In the genomic region with DNA sequence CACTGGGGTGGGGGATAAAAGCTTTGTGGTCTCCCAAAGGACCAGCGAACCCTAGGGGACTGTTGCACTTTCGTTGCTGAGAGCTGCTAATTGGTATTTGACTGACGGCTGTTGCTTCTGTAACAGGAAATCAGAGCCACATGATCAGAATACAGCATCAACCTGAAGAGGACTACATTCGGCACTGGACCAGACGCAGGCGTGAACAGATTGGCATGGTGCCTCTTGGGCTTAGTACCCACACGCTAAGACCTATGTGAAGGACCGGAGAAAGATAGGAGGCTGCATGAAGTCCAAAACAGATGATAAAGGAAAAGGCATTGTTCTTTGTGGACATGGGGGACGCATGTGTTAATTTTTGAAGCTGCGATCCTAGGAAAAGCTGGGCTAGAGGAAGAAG, we compare ENCODE assay signal across 8 mouse cellular contexts. TPM values are rescaled to one million over a fixed set of nuclear protein-coding genes. Genes with fewer than 3 reads are reported as not detected.
A peak's percentile ranks its signal among the peaks of the same experiment; 100 is the strongest.
DNase-seq lines count a peak whose midpoint lies in the region; ATAC-seq lines count a peak whose summit lies in the region.

No protein-coding gene starts in this region.

- H3K9ac ChIP-seq in hindbrain, embryonic 15.5 days = peak overlapping the region; percentile 98
- H3K9ac ChIP-seq in limb, embryonic 15.5 days = no peak overlapping the region

- peaks cover 71% of the 10 kb centered on the region for H3K27me3 ChIP-seq in heart, embryonic 10.5 days (ENCODE audit: insufficient read depth, poor library complexity, severe bottlenecking)
- 0 out of 2 replicates have a peak, but pooled peaks cover 2% of the 10 kb centered on the region for H3K27me3 ChIP-seq in hindbrain, embryonic 15.5 days
- H3K27me3 ChIP-seq in limb, embryonic 15.5 days = peaks cover 38% of the 10 kb centered on the region

- ATAC-seq in hindbrain, embryonic 15.5 days (ENCODE audit: low FRiP score, low read depth) = peak; percentile 63
- no peak for ATAC-seq in limb, embryonic 15.5 days (ENCODE audit: insufficient number of reproducible peaks, low FRiP score, low TSS enrichment, low read depth)

- 29% methylated on average over 10 of the region's 10 CpGs for WGBS in heart, embryonic 10.5 days
- WGBS in hindbrain, embryonic 15.5 days = 8% methylated on average over 10 of the region's 10 CpGs
- 25% methylated on average over 10 of the region's 10 CpGs for WGBS in limb, embryonic 15.5 days

- peak overlapping the region; percentile 86 for H3K4me2 ChIP-seq in hindbrain, embryonic 15.5 days
- H3K4me2 ChIP-seq in limb, embryonic 15.5 days = peak overlapping the region; percentile 97

- peaks cover 19% of the 10 kb centered on the region for H3K4me1 ChIP-seq in heart, embryonic 10.5 days
- peaks cover 40% of the 10 kb centered on the region for H3K4me1 ChIP-seq in hindbrain, embryonic 15.5 days (replicated peaks)
- peaks cover 18% of the 10 kb centered on the region for H3K4me1 ChIP-seq in limb, embryonic 15.5 days

- H3K9me3 ChIP-seq in heart, embryonic 10.5 days = no peaks in the 10 kb centered on the region
- H3K9me3 ChIP-seq in hindbrain, embryonic 15.5 days = no peaks in the 10 kb centered on the region
- H3K9me3 ChIP-seq in limb, embryonic 15.5 days = no peaks in the 10 kb centered on the region

- H3K4me3 ChIP-seq in heart, embryonic 10.5 days = peak overlapping the region; percentile 69
- H3K4me3 ChIP-seq in hindbrain, embryonic 15.5 days = peak overlapping the region; percentile 92
- H3K4me3 ChIP-seq in limb, embryonic 15.5 days = peak overlapping the region; percentile 56

- DNase-seq in heart, embryonic 10.5 days (ENCODE audit: low spot score) = no peak
- DNase-seq in heart, adult 8-10 months (ENCODE audit: low spot score) = no peak
- peak; percentile 91 to 92 for DNase-seq in cerebellum, postnatal 10 days
- peak; percentile 71 to 78 for DNase-seq in right cerebral cortex, postnatal 10 days (ENCODE audit: low spot score in 2 of 2)
- DNase-seq in urinary bladder, postnatal 36 days (ENCODE audit: low spot score in 2 of 2) = no peak
- no peak for DNase-seq in thymus, postnatal 10 days (ENCODE audit: low spot score in 2 of 2)

- H3K36me3 ChIP-seq in heart, embryonic 10.5 days = no peaks in the 10 kb centered on the region
- no peaks in the 10 kb centered on the region for H3K36me3 ChIP-seq in hindbrain, embryonic 15.5 days
- no peaks in the 10 kb centered on the region for H3K36me3 ChIP-seq in limb, embryonic 15.5 days

- no peak overlapping the region for H3K27ac ChIP-seq in heart, embryonic 10.5 days
- peak overlapping the region; percentile 98 for H3K27ac ChIP-seq in hindbrain, embryonic 15.5 days (replicated peaks)
- no peak overlapping the region for H3K27ac ChIP-seq in limb, embryonic 15.5 days

RNA-seq across cellular contexts. Expression of gene Amer2, which starts 4.5 kb away (rescaled TPM):
- polyA plus RNA-seq in heart, embryonic 10.5 days (2016; fragmentation: Nextera tagmentation; extraction: Ambion mirVana) = 0.65 and 1.7 TPM in 2 replicates
- not detected for total RNA-seq in heart, adult 8-10 months (2022)
- polyA plus RNA-seq in hindbrain, embryonic 15.5 days (2015; fragmentation: Nextera tagmentation; extraction: Ambion mirVana) = 29.9 and 33.9 TPM in 2 replicates
- polyA plus RNA-seq in limb, embryonic 15.5 days (2015; fragmentation: Nextera tagmentation; extraction: Ambion mirVana) = 0.71 and 1.2 TPM in 2 replicates

Comparison
In these comparisons a context has a peak if more than half of its experiments do, and no peak if none do; other contexts are left out.
1. DNase-seq: peak in cerebellum, postnatal 10 days (2 of 2) and right cerebral cortex, postnatal 10 days (2 of 2); none in heart, embryonic 10.5 days (single experiment), heart, adult 8-10 months (single experiment), urinary bladder, postnatal 36 days (0 of 2) and thymus, postnatal 10 days (0 of 2).
2. RNA of gene Amer2, which starts 4.5 kb away (polyA plus RNA-seq): 29.9 to 33.9 TPM in hindbrain, embryonic 15.5 days; 0.65 to 1.7 TPM in heart, embryonic 10.5 days and 0.71 to 1.2 TPM in limb, embryonic 15.5 days; every median in the first group is over 10 times any median in the second.
3. Peak in every context shown above with its lines, with median percentiles within 50 percentile points of each other: H3K4me3 ChIP-seq.